Mouse (Mus musculus): ENCODE data around the gene Mamstr.
"Not testable (repeated sequence)": the region's sequence is repeated elsewhere in the genome, so short reads cannot be mapped to it uniquely, and the experiment has no call there.

Mamstr gene

DNA sequence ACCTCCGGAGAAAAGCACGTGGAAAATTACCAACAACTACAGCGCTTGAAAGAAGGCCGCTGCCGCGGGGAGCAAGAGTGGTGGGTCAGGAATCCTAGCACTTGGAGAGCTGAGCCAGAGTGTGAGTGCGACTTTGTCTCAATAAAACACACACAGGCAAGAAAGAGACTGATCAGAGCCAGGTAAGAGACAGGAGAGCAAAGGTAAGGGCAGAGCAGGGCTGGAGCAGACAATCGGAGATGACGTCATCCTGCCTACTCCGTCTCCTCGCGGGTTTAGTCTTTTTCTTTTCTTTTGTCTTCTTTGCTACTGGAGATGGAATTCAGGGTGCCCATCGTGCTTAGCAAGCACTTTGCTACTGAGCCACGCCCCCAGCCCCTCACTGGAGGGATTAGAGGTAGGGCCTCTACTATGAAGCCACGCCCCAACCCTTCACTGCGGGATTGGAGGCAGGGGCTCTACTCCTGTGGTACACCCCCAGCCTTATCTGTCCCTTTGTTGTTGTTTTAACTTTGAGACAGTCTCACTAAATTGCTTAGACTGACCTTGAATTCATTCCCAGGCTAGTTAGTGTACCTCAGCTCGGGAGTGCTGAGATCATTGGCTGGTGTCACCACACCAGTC lies 14.8 kb downstream of the Mamstr start:
- no peak for DNase-seq

DNA sequence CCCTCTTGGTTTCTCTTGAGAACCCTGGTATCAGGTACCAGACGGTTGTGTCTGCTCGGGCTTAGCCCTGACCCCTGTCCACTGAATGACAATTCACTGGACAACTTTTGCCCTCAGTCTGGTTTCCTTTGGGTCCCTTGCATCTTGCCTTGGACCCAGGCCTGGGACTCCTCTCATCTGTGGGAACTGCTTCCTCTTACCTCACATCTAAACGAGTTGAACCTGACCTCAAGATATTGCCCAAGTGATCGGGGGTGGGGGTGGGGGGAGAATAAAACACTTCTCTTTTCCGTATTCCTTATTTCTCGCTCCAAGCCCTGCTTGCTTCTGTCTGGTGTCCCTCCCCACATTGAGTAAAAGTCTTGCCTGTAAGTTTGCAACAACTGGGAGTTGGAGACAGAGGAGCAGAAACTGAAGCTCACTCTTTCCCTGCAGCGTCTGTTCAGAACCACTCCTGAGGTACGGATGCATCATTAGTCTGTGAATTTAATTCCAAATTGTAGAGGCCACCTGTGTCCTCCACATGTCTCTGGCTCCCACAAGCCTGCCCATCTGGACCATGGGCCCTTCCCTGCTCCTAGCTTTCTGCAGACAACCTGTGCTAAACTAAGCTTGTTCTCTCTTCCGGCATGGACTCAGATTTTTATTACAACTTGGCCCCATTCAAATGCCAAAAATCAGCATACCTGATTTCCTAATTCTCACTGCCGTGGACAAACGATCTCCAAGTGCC lies 21.1 kb downstream of the Mamstr start:
- no peak for DNase-seq

DNA sequence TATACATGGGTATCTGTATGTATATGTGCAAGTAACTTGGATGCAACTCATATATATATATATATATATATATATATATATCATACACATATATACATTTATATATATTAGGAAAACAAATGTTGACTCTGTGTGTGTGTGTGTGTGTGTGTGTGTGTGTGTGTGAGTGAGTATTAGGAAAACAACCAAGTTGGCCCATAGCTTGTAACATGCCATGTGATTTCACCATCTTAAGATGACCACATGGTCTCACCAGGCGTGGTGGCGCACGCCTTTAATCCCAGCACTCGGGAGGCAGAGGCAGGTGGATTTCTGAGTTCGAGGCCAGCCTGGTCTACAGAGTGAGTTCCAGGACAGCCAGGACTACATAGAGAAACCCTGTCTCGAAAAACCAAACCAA lies 21.9 kb downstream of the Mamstr start:
- not testable (repeated sequence) for DNase-seq

DNA sequence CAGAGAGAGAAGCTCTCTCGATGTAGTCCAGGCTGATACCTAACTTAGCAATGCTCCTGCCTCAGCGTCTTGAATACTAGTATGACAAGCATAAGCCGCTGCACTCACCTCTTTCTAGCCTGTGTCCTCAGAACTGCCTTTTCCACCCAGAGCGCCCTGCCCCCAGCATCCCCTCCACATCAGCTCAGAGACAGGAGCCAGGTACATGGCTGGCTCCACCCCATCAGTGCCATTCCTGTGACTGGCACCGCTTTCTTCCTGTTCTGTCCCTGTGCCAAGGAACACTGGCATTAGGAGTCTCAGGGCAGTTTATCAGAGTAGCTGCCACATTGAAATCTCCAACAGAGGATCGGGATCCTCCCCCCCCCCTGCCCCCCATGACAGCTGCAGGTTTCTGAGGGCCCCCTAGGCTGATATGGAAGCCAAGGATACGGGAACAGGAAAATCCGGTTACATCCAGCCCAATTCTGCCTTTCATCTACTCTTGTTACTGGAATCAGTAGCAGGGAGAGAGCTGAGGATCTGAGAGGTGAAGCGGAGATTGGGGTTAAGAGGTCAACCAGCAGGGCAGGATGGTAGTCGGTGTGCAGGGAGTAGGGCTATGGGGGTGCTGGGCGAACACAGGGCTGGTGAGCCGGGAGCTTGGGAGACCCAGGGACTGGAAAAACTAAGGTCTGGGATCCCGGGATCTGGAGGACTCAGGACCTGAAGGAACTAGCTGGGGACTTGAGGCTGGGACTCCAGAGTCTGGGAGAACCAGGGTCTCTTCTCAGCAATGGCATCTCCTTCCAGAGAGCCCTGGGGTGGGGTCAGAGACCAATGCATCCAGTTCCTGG lies 25.7 kb downstream of the Mamstr start:
- no peak for DNase-seq

DNA sequence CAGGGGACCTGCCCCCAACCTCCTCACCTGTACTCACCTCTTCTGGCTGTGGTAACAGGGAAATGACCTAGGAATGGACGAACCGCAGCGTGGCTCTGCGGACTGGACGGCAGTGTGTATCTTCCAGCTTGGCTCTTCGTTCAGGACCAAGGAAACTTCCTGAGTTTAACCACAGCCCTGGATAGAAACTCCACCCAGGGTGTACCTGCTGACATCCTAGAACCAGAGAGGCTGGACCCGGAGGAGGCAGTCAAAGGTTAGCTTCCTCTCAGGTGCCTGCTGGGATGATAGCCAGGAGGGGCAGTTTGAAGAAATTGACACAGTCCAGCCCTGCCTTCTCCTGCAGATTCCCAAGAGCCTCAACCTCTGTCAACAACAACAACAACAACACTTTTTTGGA lies 26.4 kb downstream of the Mamstr start, which contains the start of gene Fut2:
Fut2 (minus strand) TSS at position 234 of the 400 bp plus-strand sequence.
- DNase-seq: no peak

DNA sequence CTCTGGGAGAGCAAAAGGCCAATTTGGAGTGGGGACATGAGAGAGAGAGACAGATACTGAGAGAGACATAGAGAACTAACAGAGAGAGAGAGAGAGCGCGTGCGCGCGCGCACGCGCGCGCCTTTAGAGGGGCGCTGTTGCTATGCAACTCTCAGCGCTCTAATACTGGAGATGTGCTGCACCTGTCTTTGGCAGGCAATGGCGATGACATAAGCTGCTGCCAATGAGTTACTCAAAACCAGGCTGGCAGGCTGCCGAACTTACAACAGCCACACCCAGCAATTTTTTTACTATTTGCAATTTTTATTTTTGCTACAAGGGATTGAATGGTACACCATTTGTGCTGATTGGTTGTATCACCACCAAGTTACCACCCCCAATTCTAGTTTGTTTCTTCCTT lies 28.0 kb downstream of the Mamstr start:
- peak; percentile 45 for DNase-seq

DNA sequence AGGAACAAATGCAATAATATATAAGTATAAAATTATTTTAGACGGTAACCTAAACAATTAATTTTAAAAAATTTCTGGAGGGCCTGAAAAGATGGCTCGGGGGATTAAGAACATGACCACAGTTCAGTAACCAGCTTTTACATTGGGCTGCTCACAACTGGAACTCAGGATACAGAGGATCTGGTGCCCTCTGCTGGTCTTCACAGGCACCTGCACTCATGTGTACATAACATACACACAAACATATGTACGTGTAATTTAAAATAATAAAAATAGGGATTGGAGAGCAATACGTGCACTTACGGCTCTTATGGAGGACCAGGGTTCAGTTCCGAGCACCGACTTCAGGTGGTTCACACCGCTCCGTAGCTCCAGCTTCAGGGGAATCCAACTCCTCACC lies 29.1 kb downstream of the Mamstr start:
- DNase-seq: no peak

DNA sequence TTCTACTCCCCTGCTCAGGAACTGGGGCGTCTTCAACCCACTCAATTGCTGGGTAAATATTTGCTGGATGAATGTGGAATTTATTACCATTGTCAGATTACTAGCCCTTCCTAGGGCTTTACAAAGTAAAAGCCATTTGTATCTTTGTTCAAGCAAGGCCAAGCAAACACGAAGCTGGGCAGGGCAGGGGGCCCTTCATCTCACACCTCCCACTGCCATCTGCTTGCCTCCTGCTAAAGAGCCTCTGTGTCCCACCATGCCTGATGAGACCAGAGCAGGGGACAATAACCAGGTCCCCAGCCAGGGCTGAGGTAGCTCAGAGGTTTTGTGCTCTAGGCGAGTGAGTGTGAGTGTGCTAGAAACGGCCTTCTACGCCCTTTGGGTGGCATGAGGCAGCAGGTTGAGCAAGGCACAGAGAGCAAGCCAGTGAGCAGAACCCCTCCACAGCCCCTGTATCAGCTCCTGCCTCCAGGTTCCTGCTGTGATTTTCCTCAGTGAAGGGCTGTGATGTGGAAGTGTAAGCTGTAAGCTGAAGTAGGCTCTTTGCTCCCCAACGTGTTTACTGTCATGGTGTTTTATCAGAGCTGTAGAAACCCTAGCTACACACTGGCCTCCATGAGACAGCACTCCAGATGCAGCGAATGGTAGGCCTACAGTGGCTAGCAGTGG lies 38.0 kb downstream of the Mamstr start:
- no peak for DNase-seq

DNA sequence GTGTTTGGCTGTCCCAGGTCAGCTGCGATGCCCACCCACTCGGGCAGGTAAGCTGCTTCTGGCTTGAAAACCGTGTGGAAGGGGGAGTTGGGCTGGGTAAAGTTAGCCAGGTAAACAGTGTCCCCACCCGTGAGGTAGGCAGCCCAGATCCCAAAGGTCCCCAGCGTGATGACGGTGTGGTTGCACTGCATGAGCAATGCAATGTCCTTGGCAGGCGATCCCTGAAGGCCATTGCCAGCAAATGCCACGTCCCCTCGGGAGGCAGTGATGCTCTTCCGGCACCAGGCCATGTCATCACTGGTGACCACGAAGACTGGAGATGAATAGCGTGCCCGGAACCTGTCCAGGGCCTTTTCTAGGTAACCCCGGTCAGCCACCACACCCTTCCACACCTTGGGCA lies 38.7 kb downstream of the Mamstr start:
- DNase-seq: no peak

DNA sequence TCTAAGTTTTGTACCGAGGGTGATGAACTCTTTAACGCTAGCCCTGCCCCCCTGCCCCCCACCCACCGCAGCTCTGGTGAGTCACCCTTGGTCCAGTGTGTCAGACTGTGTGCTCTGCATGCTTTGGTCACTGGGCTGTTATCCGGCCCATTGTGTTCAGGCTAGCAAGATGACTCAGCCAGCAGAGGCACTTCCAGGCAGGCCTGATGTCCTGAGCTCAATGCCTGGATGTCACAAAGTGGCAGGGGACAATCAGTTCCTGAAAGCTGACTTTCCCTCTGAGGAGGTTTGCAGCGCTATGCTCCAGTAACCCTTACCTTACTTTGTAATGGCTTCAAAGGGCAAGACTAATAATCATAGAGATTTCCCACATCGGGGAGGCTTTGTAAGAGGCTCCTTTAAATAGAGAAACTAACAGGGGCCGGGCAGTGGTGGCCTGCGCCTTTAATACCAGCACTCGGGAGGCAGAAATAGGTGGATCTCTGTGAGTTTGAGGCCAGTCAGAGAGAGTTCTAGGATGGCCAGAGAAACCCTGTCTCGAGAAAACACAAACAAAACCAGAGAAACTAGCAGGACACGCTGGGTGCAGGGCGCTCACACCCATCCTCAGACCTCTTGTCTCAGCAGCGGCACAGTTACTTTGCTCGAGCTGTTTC lies 40.3 kb downstream of the Mamstr start:
- no peak for DNase-seq

DNA sequence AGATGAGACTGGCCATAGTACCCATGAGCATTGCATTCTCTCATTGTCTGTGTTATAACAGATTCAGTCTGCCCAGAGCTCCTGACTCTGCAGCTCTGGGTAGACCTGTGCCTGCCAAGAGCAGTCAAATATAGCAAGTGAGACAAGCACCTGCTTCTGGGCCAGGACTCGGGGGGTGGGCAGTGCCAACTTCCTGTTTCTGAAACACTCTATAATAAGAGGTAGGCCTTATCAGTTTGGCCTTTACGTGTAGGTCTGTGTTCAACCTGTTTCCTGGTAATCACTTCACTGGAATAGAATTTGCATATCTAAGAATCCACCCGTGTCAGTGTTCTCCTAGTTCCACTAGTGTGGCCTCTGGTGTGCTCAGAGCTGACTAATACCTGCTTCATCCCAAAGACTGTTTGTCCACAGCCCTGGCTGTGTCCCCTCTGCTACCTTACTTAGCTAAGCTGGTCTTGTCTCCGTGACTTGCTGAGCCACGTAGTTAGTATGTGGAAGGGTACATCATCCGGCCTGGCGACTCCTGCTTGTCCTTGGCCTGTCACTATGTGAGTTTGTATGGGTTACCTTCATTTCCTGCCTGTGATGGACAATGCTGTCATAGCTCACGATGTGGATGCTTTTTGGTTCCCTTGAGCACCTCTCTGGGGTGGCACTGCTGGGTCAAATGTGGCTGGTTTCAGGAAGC lies 41.4 kb downstream of the Mamstr start:
- DNase-seq: no peak

DNA sequence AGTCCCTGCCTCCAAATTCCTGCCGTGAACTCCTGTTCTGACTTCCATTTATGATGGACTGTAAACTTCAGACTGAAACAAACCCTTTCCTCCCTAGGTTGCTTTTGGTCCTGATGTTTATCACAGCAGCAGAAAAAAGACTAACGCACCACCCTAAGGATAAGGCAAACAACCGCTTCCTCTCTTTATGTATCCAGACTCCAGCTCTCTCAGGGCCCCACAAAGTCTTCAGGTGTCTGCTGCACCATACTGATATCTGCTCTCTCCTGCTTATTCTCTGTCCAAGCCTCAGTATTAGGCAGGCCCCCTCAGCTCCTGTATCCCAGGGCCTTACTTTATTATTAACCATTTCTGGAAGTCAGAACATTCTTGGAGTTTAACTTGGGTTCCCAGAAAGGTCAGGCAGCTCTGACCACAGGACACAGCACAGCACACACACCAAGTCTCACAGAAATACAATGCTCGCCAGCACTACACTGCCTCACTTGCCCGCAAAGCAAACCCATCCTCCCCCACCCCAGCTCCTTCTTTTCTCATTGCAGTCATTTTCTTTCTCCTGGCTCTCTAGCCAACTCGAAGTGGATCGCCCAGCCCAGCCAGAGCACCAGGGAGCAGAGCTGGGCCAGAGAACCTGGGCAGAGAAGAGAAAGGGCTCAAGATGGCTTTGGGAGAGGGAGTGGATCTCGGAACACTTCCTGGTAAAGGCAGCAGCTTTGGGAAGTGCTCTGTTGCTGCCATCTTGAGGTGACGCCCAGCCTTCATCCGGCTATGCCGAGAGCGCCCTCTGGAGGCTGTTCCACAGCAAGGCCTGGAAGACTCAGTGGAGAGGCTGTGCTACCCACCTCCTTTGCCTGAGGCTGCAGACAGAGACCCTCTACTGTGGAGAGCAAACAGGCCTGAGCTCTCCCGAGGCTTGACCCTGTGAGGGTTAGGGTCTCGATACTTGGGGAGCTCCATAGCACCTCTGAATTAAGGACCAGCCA lies 42.7 kb downstream of the Mamstr start:
- peak; percentile 92 for DNase-seq

DNA sequence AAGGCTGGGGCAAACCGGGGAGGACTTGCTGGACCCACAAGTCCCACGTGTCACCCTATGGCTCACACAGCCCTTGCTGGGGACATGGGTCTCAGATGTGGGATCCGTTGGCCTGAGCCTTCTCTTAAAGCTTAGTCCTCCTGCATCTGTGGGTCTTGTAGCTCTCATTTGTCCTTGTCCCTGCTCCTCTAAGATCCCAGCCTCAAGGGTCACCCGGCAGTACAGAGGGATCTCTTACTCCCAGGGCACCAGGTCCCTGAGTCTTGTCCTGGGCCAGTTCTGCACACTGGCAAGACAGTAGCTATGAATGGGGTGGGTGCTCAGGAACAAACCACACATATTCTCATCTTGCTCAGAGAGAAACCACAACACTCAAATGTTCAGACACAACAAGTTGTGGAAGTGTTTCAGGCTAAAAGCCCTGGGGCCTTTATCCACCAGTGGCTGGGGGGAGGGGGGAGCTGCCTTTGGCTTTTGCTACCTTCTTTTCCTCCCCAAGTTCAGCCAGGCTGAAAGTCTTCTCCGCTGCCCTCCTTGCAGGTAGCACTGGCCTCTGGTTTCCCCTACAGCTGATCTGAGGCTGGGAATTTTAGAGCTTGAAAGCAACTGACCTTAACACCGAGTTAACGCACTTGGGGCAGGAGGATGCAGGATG lies 43.7 kb downstream of the Mamstr start, which contains the start of gene Ntn5:
Ntn5 (plus strand) TSS at position 627 of the 655 bp plus-strand sequence.
- no peak for DNase-seq

DNA sequence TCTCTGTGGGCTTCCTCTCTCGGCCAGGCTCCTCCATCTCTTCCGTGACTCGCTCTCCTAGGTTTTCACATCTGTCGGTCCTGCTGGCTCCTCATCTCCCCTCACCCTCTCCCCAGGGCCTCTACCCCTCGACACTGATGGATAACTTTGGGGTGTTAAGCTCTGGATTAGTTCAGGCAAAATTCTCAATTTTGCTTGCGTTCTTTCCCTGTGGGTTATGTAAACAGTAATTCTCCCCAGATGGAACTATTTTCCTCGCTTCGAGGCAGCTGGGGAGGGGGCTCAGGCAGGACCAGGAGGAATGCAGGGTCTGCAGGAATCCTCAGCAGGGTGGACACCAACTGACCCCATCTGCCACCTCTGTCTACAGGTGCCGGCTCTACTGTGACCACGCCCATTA lies 46.0 kb downstream of the Mamstr start:
- DNase-seq: no peak

DNA sequence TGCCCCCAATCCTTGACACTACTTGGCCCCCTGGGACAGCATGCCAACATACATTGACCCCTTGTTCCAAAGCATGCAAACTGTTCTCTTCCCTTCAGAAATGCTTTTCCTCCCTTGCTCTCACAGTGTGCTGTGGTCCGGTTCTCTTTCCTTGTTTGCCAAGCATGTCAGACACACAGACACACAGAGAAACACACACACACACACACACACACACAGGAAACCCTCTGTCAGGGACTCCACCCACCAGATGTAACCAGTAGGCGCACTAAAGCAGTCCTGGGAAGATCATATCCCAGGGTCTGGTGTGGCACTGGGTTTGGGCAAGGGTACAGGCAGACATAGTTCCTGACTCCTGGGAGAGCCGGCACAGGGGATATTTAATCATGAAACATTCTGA lies 47.1 kb downstream of the Mamstr start:
- no peak for DNase-seq

DNA sequence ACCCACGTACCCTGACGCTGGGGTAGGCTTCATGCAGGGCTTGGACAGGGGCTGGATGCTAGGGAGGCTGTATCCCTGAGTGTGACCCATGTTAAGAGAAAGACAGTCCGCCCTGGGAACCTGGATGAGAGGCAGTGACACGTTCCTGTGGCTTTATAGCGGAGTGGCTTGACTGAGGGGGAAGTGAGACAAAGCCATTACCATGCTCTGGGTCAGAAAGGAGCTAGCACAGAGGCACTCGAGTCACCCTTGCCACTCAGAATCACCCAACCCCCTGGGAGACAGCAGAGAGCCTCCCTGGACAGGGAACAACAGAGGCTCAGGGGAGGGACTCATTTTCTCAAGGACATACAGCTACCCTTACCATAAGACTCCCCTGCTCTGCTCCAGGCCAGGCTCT lies 49.3 kb downstream of the Mamstr start:
- no peak for DNase-seq

DNA sequence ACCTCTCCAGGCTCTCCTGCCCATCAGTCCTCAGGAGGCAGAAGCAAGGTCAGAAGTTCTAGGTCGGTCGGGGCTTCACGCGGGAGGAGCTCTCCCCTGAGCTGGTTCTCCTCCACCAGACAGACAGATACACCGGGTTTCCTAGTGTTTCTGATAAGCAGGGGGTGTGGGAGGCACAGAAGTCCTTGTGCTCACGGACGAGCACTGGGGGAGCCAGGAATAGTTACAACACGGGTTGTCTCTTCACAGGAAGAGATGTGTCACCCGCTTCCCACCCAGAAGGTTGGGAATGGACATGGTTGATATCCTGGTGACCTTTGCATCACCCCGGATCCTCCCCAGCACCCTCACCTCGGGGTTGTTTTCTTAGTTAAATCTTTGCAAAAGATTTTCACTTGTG lies 50.0 kb downstream of the Mamstr start:
- no peak for DNase-seq

DNA sequence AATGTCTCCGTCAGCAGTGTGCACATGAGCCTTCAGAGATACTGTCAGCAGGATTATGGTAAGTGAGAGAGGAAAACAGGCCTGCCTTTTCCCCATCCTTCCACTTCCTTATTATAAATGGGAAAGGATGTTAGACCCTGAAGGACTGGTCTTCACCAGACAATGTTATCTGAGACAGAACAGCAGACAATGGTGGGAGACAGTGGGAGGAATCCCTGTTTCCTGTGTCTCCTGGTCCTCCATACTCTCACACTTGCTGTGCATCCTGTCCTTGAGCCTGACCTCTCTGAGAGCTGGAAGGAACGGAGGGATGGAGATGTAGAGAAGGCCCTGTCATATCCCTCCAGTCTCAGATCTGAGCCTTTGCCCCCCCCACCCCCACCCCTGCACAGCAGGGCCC lies 52.6 kb downstream of the Mamstr start:
- DNase-seq: no peak

DNA sequence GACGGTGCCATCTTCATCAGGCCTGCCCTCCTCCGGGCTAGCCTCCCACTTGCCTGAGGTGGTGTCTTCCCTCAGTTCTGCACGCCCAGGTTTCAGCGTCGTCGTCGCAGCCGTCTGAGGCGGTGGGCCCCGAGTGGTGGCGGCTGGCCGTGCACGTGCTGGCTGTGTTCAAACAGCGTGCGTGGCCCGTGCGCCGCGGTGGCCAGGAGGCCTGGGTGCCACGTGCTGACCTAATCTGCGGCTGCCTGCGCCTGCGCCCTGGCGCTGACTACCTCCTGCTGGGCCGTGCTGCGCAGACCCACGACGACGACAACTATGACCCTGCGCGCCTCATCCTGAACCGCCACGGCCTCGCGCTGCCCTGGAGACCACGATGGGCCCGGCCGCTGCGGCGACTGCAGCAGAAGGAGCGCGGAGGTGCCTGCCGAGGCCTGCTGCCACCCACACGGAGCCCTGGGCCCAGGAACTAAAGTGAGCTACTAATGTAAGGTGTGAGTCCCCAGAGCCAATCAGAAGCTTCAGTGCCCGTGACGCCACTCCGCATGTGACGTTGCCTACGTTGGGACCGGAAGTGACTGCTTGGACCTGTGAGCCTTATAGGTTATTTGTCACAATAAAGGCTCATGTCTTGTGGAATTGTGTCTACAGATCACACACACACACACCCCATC lies 54.3 kb downstream of the Mamstr start, which contains the start of gene Sec1:
Sec1 (minus strand) TSS at position 482 of the 671 bp plus-strand sequence.
- DNase-seq: no peak

Data from right cerebral cortex, postnatal 14 days (tissue).